Mouse (Mus musculus) T-helper 2 cell (primary cell): Measurements from ENCODE around the gene Bcat2.

Experiments
- in situ Hi-C: fragments of 300-600 bp; cut with MboI, MseI; formaldehyde crosslinking; loops from one replicate; pipeline ENCODE4 v1.15.1; 2025; ENCODE audit warnings: high pct_unique_total_duplicates

Bcat2 gene

DNA sequence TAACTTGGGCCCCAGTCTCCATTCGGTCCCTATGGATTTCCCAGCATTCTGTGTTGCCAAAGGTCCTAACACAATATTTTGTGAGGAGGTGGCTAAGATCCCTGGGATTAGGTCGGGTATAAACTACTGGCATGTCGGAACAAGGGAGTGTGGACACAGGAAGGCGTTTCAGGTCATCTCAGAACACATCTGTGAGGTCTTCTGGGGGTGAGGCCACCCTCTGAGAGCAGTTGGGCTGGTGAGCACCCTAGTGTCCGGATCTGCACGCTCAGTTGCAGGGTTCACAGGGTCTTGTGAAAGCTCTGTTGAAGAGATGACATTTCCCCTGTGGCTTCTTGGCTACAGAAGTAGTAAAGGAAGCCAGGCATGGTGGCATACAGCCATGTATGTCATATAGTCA is 16.0 kb downstream of the Bcat2 start:
- in situ Hi-C loops: no loop called here

DNA sequence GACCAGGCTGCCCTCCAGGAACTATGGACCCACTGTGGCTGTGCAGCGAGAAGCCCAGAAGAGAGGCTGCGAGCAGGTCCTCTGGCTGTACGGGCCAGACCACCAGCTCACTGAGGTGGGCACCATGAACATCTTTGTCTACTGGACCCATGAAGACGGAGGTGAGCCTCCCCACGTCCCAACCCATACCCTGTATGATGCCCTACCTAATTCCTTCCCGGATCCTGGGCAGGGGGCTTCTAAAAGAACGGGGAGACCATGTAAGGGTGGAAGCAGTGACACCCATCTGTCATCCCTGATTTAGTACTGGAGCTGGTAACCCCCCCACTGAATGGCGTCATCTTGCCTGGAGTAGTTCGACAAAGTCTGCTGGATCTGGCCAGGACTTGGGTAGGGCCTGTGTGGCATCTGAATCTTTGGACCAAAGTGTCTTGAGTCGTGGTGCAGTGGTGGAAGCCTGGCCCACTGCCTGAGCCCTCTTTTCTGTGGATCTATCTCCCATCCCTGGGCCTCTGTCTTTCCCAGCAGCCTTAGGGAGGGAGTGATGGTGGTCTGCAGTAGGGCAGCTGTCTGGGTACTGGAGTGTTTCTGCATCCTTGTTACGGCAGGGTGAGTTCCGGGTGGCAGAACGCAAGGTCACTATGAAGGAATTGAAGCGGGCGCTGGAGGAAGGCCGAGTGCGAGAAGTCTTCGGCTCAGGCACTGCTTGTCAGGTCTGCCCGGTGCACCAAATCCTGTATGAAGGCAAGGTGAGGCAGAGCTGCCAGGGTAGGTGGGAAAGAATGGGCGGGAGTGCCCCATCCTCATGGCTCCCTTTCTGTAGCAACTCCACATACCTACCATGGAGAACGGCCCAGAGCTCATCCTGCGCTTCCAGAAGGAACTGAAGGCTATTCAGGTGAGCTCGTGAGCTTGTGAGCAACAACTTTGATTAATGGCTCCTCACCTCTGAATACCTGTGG is 18.0 kb downstream of the Bcat2 start:
- in situ Hi-C loops: no loop called here

DNA sequence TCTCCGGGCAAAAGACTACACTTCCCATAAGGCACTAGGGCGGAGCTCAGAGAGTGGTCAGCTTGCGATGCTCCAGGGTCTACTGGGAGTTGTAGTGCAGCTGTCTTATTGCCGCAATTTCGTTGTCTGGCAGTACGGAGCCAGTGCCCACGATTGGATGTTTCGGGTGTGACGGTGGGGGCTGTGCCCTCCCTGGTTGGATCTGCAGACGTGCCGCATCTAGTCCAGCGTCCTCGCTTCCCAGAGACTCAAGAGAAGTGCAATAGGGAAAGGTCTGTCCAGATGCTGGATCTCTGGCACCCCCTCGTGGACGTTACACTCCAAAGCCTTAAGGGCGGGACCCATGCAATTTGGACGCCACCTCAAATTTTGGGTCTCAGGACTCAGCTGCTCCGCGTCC is 19.2 kb downstream of the Bcat2 start:
- in situ Hi-C loops: no loop called here

DNA sequence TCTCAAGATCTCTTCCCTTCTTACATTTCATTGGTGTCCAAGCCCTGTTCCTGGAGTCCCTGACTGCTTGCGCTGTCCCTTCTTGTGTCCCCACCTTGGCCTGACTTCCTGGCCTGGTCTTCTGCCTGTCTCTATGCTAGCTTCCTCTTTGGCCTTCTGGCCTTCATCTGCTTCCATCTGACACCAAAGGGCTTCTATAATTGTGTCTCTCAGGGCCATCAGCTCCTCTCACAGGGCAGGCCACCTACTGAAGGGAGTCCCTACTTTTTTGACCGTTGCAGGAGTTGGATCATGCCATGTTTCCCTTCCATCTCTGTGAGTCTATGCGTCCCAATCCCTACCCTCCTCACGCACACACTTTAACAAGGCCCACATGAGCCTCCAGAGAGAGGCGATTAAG is 19.9 kb downstream of the Bcat2 start:
- in situ Hi-C loops: loop anchor here (5.0 to 10.0 kb wide), 2 partner anchors 38 to 1205 kb away; partner anchors contain the start of genes Gtf2h1, Hps5 and Hsd17b14

DNA sequence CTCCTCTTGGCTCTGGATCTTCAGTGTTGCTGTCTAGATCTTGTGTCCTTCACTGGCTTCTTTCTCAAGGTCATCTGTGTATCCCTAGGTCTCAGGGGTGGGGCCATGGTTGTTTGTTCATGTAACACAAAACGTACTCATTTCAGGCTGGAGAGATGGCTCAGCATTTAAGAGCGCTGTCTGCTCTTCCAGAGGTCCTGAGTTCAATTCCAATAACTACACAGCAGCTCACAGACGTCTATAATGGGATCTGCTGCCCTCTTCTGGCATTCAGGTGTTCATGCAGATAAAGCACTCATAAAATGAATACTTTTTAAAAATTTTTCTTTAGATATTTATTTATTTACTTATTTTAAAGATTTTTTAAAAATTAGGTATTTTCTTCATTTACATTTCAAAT is 20.9 kb downstream of the Bcat2 start:
- in situ Hi-C loops: loop anchor here (5.0 to 10.0 kb wide), 2 partner anchors 39 to 1204 kb away; partner anchors contain the start of genes Gtf2h1, Hps5 and Hsd17b14

DNA sequence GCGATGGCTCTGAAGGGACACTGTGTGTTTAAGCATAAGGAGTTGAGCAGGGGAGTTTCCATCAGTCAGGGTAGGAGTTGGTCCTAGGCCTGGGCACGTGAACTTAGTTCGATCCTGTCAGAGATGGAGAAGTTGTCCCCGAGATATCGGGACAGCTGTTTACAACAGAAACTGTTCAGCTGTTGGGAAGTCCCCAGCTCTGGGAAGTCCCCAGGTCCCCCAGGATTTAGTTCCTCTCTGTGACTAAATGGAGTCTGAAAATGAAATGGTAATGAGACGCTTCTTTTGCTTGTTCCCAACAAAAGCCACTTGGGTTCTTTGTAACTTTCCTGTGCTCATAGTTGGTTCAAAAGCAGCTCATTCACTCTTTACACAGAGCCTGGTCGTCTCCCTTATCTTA is 21.9 kb downstream of the Bcat2 start:
- in situ Hi-C loops: loop anchor here (5.0 to 10.0 kb wide), 2 partner anchors 40 to 1203 kb away; partner anchors contain the start of genes Gtf2h1, Hps5 and Hsd17b14

DNA sequence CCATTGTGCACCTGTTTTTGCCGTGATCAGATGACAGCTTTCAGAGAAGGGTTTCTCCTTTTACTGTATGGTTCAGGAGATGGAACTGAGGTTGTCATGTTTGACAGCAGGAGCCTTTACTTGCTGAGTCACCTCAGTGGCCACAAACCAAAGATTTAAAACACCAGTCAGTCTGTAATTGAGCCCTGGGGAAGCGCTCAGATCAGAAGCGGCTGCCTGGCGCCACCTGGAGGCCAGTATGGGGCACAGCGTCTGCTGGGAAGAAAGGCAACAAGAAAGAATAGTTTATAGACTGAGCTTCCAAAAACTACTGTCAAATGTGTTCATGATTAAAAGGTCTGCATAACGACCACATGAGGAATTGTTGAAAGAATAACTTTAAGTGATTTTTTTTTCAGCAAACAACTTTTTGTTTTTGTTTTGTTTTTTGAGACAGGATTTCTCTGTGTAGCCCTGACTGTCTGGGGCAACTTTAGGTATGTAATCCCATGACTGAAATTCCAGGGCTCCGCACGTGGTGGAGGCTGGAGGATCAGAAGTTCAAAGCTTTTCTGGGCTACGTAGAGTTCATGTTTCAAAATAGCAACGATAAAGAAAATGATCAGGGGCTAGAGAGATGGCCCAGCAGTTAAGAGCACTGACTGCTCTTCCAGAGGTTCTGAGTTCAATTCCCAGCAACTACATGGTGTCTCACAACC is 23.3 kb downstream of the Bcat2 start:
- in situ Hi-C loops: loop anchor here (5.0 to 10.0 kb wide), 2 partner anchors 41 to 1202 kb away; partner anchors contain the start of genes Gtf2h1, Hps5 and Hsd17b14

DNA sequence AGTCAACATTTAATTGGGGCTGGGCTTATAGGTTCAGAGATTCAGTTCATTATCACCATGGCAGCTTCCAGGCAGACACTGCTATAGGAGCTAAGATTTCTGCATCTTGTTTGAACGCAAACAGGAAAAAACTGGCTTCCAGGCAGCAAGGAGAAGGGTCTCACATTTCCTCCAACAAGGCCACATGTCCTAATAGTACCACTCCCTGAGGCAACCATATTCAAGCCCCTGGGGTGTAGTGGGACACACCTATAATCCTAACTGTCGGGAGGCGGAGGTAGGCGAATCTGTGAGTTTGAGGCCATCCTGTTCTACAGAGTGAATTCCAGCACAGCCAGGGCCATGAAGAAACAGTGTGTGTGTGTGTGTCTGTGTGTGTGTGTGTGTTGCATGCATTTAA is 25.2 kb downstream of the Bcat2 start:
- in situ Hi-C loops: loop anchor here (10.0 kb wide), 1 partner anchor 1200 kb away; the partner anchor contains the start of genes Gtf2h1 and Hps5

DNA sequence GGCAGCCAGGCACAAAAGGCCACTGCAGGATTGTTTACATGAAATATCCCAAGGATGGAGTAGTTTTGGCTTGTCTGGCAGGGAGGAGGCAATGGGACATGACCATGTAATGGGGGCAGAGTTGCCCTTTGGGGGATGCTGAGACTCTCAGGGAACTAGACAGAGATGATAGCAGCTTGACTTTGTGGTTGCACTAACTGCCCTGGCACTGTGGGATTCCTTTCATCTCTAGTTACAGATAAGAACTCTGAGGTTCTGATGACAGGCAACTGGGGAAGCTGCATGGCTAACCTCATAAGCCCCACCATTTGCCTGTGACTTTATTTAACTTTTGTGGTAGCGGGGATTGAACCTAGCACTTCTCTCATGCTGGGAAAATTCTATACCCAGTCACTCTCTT is 26.2 kb downstream of the Bcat2 start:
- in situ Hi-C loops: loop anchor here (10.0 kb wide), 1 partner anchor 1199 kb away; the partner anchor contains the start of genes Gtf2h1 and Hps5

DNA sequence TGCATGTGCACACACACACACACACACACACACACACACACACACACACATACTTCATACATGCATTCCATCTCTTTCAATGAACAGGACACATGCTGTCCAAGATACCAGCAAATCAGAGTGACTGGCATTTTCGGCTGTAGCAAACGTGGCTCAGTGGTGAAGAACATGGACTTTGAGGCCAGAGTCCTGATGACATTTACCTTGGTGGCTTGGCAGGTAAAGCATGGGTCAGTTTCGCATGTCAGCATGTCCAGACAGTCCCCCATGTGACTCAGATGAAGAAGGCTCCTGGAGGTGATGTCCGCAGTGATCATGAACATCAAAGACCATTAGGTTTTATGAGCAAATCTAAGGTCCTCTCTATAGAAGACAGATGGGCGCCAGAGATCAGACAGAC is 27.1 kb downstream of the Bcat2 start:
- in situ Hi-C loops: loop anchor here (10.0 kb wide), 1 partner anchor 1198 kb away; the partner anchor contains the start of genes Gtf2h1 and Hps5

DNA sequence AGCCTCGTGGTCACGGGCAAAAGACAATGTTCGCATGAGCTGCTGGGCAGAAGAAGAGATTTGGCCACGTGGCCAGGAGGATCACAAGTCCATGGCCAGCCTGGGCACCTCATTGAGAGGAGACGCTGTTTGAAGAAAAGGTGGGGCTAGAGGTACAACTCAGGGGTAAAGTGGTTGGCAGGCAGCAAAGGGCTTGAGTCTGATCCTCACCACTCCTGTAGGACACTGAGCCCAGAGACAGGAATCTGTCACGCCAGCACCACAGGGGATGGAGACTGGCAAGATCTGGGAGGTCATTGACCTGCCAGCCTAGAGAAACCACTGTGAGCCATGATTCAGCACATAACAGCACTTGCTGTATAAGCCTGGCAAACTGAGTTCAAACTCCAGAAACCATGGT is 27.6 kb downstream of the Bcat2 start:
- in situ Hi-C loops: loop anchor here (10.0 kb wide), 1 partner anchor 1197 kb away; the partner anchor contains the start of genes Gtf2h1 and Hps5

DNA sequence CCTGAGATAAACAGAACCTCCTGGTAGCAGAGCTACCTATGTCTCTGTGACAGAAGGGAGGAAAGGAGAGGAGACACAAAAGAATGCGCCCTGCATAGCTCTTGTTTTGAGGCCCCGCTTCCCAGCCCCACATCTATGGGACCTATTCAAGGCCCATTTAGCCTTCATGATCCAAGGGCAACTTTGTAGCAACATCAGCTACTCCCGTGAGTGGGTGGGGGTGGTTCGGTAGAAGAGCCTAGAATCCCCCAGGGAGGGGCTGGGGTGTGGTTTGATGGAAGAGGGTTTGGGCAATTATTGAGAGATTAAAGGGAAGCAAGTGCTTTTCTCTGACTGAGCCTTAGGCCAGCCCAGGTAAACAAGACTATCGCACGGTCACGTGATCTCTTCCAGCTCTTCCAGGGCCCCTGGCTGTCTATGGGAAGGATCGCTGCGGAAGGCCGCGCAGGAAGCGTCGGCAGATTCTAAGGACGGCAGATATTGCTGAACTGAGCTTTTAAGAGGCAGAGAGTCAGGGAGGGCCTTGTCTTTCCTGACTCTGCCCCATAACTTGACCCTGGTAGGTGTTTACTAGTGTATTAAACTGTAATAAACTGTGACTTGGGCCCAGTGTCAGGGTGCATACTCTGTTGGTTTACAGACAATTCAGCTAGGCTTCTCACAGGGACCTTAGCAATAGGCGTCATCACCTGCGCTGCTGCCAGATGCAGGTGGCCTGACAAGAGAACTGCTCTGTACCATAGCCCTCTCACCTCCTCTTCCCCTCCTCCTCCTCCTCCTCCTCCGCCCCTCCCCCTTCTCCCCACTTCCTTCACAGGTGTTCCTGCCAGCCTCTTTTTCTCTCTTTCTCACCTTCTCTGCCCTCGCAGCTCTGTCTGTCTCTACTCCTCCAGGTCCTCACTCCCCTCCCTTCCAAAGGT is 29.3 kb downstream of the Bcat2 start:
- in situ Hi-C loops: loop anchor here (10.0 kb wide), 1 partner anchor 1196 kb away; the partner anchor contains the start of genes Gtf2h1 and Hps5

DNA sequence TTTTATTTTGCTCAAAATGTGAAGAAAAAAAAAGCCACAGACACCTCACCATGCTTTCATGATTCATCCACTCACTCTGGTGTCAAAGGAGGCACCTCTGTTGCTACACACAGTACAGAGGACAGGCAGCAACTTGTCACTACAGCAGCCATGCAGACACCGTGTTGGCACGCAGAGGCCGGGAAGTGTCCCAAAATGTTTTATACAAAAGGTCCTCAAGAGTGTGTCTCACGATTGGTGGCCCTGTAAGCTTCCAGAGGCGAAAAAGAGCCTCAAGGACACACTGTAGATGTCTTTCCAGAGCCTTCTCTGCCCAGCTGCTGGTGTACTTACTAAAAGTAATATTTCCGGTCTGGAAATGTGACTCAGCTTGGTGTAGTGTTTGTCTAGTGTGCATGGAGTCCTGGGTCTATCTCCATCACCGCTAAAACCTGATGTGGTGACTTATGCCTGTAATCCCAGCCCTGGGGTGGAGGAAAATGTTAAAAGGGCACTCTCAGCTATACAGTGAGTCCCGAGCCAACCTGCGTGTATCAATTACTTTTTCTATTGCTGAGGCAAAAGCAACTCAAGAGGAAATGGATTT is 35.8 kb downstream of the Bcat2 start:
- in situ Hi-C loops: no loop called here

DNA sequence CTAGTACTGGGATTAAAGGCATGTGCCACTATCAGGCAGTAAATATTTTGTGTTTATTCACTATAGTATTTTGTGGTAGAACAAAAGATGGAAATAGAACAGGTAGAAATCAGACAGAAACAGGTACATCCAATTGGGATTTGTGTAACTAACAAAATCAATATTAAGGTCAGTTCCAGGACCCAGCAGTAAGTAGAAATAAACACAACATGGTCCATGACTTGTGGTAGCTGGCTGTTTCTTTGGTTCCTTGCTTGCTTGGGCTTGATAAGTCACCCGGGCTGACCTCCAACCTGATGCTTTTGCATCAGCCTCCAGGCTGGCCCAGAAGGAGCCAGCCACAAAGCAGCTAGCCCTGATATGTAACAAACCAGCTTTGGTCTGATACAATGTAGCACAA is 39.6 kb downstream of the Bcat2 start:
- in situ Hi-C loops: no loop called here

DNA sequence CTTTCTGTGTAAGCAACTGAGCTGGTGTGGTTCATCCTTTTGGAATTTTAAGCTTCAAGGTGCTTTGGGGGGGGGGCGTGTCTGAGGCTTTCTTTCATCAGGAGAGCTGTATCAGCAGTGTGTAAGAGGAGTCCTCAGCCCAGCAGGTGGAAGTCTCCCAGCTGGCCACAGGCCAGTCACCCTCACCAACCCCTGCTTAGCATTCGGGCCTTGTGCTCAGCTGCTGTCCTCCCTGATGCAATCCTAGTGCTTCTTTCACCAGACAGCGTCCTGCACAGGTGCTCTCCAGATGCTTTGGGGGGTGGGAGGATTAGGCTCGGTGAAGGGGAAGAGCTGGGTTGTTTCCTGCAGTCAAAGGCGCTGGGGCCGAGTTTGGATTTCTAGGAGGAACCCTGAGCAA is 46.3 kb downstream of the Bcat2 start:
- in situ Hi-C loops: no loop called here

DNA sequence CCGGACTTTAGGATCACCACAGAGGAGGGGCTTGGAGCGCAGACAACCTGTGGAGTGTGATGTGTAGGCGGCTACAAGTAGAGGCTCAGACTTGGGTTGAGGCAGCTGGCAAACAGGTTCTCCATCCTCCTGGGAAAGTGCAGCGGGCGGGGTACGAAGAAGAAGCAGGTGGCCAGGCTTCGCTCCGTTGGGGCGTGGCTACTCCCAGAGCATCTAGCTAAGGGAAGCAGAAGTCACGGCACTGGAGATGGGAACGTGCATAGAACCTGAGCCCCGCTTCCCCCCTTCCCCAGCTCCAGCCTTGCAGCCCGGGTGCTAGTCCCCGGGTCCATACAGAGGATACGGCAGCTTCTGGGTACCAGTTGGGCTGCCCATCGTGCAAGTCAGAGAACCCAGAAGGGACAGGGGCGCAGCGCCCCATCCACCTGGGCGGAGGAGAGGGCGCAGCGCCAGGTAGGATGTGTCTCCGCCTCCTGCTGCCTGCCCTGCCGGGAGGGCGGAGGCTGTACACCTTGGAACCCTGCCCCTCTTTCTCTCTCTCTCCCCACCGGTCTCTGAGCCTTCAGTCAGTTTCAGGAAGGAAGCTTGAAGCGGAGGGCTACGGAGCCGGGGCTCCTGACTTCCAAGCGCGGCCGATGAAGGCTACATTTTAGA is 47.2 kb downstream of the Bcat2 start, which contains the start of gene Fut1:
Gene Fut1 (plus strand): TSS at position 248 of the 654 bp plus-strand sequence.
- in situ Hi-C loops: no loop called here

DNA sequence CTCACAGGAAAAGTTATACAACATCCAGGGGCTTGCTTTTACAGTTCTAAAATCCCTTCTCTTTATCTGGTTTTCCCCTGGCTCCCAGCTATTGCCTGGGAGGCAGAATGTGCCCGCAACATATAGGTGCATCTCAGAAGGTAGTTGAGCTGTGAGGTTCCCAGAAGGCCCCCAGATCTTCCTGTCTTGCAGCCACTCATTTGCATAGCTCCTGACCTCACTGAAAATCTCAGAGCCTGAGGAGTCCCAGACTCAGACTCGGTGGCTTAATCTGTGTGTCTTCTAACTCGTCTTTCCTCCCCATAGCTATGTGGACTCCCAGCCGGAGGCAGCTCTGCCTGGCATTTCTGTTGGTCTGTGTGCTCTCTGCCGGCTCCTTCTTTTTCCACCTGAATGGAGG is 48.4 kb downstream of the Bcat2 start:
- in situ Hi-C loops: no loop called here

DNA sequence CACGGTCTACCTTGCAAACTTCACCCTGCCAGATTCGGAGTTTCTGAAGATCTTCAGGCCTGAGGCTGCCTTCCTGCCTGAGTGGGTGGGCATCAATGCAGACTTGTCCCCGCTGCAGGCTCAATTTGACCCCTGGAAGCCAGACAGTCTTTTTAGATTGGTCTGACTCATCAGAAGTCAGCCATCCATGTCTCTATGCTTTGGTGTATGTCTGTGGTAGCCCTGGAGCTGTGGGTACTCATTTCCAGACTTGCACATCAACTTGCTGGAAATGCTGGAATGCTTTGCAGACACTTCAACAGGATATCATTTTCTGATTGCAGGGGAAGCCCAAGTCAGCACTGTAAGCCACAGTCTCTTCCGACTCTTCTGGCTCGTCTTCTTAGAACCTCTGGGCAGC is 49.6 kb downstream of the Bcat2 start:
- in situ Hi-C loops: no loop called here

DNA sequence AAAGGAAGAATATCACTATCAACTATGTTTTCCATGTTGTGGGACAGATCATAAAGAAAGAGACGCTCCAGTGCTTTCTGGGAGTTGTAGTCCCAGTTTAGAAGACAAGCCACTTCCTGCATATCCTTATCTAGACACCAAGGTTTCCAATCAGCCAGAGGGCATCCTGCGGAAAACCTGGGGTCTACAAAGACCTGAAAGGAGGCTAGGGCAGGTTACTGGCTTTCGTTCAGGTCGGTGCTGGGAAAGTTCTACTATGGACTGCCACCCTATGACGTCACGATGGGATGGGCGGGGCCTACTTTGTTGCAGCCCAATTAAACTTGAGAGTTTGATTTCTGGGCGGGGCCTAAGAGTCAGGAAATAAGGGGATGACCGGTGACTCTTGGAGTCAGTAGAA is 51.5 kb downstream of the Bcat2 start, which contains the start of gene Izumo1:
Gene Izumo1 (plus strand): TSS at position 369 of the 400 bp plus-strand sequence.
- in situ Hi-C loops: no loop called here

DNA sequence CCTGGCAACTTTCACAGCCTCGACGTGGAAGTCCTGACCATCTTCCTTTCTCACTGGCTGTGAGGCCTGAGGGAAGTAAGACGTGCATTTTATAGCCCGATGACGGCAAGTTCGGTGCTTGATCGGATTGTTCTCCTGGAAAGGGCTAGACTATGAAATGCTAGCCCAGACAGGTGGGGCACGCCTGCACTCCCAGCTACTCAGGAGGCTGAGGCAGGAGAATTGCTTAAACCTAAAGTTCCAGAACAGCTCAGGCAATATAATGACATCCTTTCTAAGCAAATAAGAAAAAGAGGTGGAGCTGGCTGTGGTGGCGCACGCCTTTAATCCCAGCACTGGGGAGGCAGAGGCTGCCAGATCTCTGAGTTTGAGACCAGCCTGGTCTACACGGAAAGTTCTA is 53.6 kb downstream of the Bcat2 start:
- in situ Hi-C loops: no loop called here
